Mouse (Mus musculus) adrenal gland, postnatal 36 days (tissue): Measurements from ENCODE around the gene Sp1. TPM values are rescaled to one million over a fixed set of nuclear protein-coding genes. Genes with fewer than 3 reads are reported as not detected.

Experiments
- DNase-seq, 2 experiments: peaks; one replicate each; pipeline ENCODE4 v3.0.0; 2021; ENCODE audit warnings: mixed read lengths in 1 of 2
- total RNA-seq, 2 experiments: library from RNA; stranded (reverse); gene quantifications; 2 replicates each; pipeline ENCODE4 v1.2.3; 2021

Gene Sp1
- total RNA-seq, 2 experiments from 2014 or later = 78.9 to 79.7 TPM

GRCm38 (mm10) chr15:102473246-102473645 lies 67.3 kb downstream of the Sp1 start:
- no peak for DNase-seq

- no peak for DNase-seq
Measured at GRCm38 (mm10) chr15:102474520-102474919, 68.6 kb downstream of the Sp1 start.

DNA sequence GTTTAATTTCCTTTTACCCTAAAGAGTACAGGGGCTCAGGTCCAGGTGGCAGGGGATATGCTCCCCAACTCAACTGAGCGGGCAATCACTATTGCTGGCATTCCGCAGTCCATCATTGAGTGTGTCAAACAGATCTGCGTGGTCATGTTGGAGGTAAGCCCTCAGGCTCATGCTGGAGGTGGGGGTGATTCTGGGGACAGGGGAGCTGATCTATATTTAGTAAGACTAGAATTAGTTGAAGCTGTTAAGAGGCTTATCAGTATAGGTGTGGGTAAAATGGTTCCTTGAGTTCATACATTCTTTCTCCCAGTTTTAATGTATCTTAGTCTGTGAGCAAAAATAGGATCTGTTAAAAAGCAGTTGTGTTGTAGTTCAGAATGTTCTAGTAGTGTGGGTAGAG lies 77.2 kb downstream of the Sp1 start:
- no peak for DNase-seq

GRCm38 (mm10) chr15:102485853-102486252 lies 79.9 kb downstream of the Sp1 start:
- no peak for DNase-seq

Other genes starting within 250 kb of the Sp1 start
- gene Zfp740, start 202.9 kb upstream of the Sp1 start, total RNA-seq = 10 to 100 TPM; 52.6 to 66.7 TPM
- gene Csad, start 201.4 kb upstream of the Sp1 start, total RNA-seq = 10 to 100 TPM; 79.0 to 83.7 TPM
- 1 to 10 TPM; 1.5 to 2.9 TPM for gene Itgb7, start 174.2 kb upstream of the Sp1 start, total RNA-seq
- gene Rarg, start 148.6 kb upstream of the Sp1 start, total RNA-seq = 10 to 100 TPM; 21.7 to 30.4 TPM
- not detected for gene Gm9918, start 135.6 kb upstream of the Sp1 start, total RNA-seq
- 10 to 100 TPM; 39.0 to 40.0 TPM for gene Mfsd5, start 126.7 kb upstream of the Sp1 start, total RNA-seq
- 1 to 10 TPM; 3.2 to 3.6 TPM for gene Espl1, start 109.9 kb upstream of the Sp1 start, total RNA-seq
- gene Pfdn5, start 80.0 kb upstream of the Sp1 start, total RNA-seq = 100 to 1,000 TPM; 420 TPM
- 10 to 100 TPM; 59.0 to 59.1 TPM for gene Myg1, start 74.4 kb upstream of the Sp1 start, total RNA-seq
- 10 to 100 TPM; 13.7 to 16.2 TPM for gene Aaas, start 55.4 kb upstream of the Sp1 start, total RNA-seq
- under 1 TPM in 1 of 2 experiments, not detected in 1; 0.16 TPM for gene Sp7, start 39.0 kb upstream of the Sp1 start, total RNA-seq
- gene Amhr2, start 39.2 kb downstream of the Sp1 start, total RNA-seq = 1 to 10 TPM; 1.2 to 2.5 TPM
- gene Prr13, start 52.9 kb downstream of the Sp1 start, total RNA-seq = 100 to 1,000 TPM; 112 to 116 TPM
- 100 to 1,000 TPM; 724 to 759 TPM for gene Pcbp2, start 64.4 kb downstream of the Sp1 start, total RNA-seq
- not detected for gene Gm10337, start 97.6 kb downstream of the Sp1 start, total RNA-seq
- 1 to 10 TPM; 8.0 to 8.9 TPM for gene Map3k12, start 110.9 kb downstream of the Sp1 start, total RNA-seq
- gene Tarbp2, start 112.0 kb downstream of the Sp1 start, total RNA-seq = 10 to 100 TPM; 32.5 to 33.5 TPM
- gene Npff, start 118.8 kb downstream of the Sp1 start, total RNA-seq = 1 to 10 TPM; 2.5 to 3.6 TPM
- gene Gm28047, start 218.9 kb downstream of the Sp1 start, total RNA-seq = 1 to 10 TPM; 1.2 to 1.4 TPM
- gene Atf7, start 219.3 kb downstream of the Sp1 start, total RNA-seq = 10 to 100 TPM; 65.5 to 66.3 TPM